Mouse (Mus musculus): ENCODE results near the gene Ston2. TPM values are rescaled to one million over a fixed set of nuclear protein-coding genes. Genes with fewer than 3 reads are reported as not detected.

The Ston2 gene
- polyA plus RNA-seq, 1 experiment from 2014 or later = 6.7 TPM

DNA sequence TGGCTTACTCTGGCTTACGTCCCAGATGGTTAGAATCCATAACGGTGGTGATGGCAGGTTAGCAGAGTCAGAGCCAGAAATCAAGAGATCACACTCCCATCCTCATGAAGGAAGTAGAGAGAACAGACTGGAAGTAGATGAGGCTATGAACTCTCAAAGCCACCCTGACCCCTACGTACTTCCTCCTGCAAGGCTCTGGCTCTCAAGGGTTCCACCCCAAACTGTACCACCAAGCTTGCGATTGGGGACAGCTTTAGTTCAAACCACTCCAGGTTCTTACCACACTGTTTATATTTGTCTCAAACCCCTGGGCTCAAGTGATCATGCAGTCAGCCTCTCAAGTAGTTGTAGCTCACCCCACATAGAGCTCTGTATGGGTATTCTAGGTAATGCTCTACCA, 49.8 kb downstream of the Ston2 start:
- Histone ChIP-seq H3K36me3 (ENCODE audit: control insufficient read depth, insufficient read depth, low read length) (no peaks in the 10 kb centered on the region), H3K4me2 (no peak overlapping the region), H3K27ac (ENCODE audit: low read depth, low read length) (no peak overlapping the region), H3K9ac (ENCODE audit: low read depth, low read length) (no peak overlapping the region), H3K9me3 (replicated peaks; ENCODE audit: control insufficient read depth, low read length) (no peaks in the 10 kb centered on the region), H3K4me3 (ENCODE audit: low read depth, low read length) (no peak overlapping the region), H3K27me3 (ENCODE audit: control insufficient read depth, insufficient read depth, low read length) (no peaks in the 10 kb centered on the region), H3K4me1 (ENCODE audit: control insufficient read depth, insufficient read depth, low read length) (peaks cover 3% of the 10 kb centered on the region; the same call in 1 of the 2 replicates)
- 85% methylated on average over 4 of the region's 4 CpGs for WGBS (ENCODE audit: insufficient replicate concordance)
- no peak for ATAC-seq (replicated peaks; ENCODE audit: insufficient number of reproducible peaks, low FRiP score, low TSS enrichment)

DNA sequence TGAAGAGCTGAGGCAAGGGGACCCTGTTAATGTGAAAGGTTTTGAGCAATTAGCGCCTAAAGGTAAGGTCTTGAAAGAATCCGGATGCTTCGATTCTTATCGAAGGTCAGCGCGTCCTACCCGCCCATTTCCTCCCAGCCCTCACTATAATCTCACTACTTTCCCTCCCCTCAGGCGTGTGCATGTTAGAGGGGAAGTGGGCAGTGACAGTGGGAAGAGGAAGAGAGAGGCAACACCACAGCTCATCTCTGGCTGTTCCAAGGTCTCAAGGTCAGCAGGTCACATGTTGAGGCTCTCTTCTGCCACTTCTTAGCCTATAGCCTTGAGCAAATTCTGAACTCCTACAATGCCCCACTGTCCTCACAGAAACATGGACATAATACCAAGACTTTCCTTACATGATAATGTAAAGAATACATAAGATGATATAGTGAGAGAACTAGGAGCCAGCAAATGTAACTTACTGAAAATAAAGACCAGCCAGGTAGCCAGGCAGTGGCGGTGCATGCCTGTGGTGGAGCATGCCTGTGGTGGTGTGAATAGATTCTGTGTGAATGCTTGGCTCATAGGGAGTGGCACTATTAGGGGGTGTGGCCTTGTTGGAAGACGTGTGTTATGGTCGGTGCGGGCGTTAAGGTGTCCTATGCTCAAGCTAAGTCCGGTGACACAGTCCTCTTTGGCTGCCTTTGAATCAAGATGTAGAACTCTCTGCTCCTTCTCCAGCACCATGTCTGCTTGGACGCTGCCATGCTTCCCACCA, 51.8 kb downstream of the Ston2 start:
- Histone ChIP-seq H3K4me3 (ENCODE audit: low read depth, low read length) (no peak overlapping the region), H3K27me3 (ENCODE audit: control insufficient read depth, insufficient read depth, low read length) (no peaks in the 10 kb centered on the region), H3K27ac (ENCODE audit: low read depth, low read length) (no peak overlapping the region), H3K9ac (ENCODE audit: low read depth, low read length) (no peak overlapping the region), H3K9me3 (replicated peaks; ENCODE audit: control insufficient read depth, low read length) (no peaks in the 10 kb centered on the region), H3K4me2 (no peak overlapping the region), H3K36me3 (ENCODE audit: control insufficient read depth, insufficient read depth, low read length) (no peaks in the 10 kb centered on the region), H3K4me1 (ENCODE audit: control insufficient read depth, insufficient read depth, low read length) (peaks cover 3% of the 10 kb centered on the region; the same call in 1 of the 2 replicates)
- WGBS (ENCODE audit: insufficient replicate concordance) = 84% methylated on average over 15 of the region's 15 CpGs
- 0 out of 2 replicates have a peak, but pooled peaks have one; percentile 50 for ATAC-seq (replicated peaks; ENCODE audit: insufficient number of reproducible peaks, low FRiP score, low TSS enrichment)

DNA sequence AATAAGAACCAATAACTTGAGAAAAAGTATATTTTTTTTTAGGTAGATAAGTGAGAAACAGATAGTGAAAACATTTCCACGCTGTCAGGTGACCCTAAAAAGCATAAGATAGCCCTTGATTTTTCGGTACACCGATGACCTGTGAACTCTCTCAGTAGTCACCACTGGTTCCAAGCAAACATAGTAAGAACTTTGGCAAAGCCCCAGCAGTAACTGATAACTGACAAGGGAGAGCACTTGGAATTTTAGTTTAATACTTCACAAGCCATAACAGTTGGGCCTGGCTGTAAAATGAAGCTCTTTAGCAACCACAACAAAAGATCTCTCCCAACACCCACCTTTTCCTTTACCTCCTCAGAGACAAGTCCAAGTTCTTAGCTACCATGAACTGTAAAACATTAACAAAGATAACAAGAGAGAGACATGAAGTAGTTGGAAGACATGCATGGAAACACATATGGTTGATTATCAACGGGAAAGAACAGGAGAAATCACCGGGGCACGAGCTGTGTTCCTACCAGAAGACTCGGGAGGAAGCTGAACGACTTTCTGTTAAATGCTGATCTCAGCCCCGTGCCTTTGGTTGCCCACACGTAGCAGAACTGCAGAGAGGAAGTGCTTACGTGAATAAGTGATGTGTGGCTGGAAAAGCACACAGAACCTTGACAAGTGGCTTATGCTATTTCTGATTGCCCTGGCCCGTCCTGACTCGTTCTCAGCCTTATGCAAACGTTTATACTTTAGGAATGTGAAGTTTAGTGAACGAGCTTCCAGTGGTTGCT, 53.8 kb downstream of the Ston2 start:
- 57% methylated on average over 15 of the region's 15 CpGs for WGBS (ENCODE audit: insufficient replicate concordance)
- Histone ChIP-seq H3K9me3 (replicated peaks; ENCODE audit: control insufficient read depth, low read length) (no peaks in the 10 kb centered on the region), H3K27me3 (ENCODE audit: control insufficient read depth, insufficient read depth, low read length) (no peaks in the 10 kb centered on the region), H3K4me2 (no peak overlapping the region), H3K4me1 (ENCODE audit: control insufficient read depth, insufficient read depth, low read length) (peaks cover 3% of the 10 kb centered on the region; the same call in 1 of the 2 replicates), H3K27ac (ENCODE audit: low read depth, low read length) (no peak overlapping the region), H3K4me3 (ENCODE audit: low read depth, low read length) (no peak overlapping the region), H3K9ac (ENCODE audit: low read depth, low read length) (no peak overlapping the region), H3K36me3 (ENCODE audit: control insufficient read depth, insufficient read depth, low read length) (no peaks in the 10 kb centered on the region)
- no peak for ATAC-seq (replicated peaks; ENCODE audit: insufficient number of reproducible peaks, low FRiP score, low TSS enrichment)

DNA sequence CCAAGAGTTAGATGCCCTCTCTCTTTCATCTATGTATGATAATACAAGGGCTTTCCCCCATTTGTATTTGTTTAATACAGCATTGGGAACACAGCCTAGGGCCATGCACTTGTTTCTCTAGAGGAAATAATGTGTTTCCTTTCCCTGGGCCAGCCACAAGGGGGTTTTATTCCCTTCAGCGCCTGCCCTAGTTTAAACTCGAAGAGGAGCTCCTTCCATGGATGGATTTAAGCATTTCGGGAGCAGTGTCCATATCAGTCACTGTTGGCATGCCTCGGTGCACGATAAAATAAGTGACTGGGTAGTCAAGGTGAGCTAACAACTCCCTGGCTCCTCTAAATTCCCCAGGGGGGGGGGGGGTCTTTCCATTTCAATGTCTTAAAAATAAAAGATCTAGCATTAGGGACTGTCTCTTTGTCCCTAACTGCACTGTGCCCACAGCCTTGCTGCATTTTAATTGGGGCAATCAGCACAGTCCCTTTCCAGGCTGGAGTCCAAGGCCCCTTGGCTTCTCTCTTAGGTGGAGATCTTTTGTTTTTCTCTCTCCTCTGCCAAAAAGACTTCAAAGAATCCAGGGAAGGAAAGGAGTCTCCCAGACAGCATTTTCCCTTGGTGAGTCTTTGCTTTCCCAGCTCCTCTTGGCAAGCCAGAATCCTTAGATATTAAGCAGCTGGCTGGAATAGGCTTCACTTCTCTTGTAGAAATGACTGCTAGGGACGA, 55.3 kb downstream of the Ston2 start:
- 78% methylated on average over 6 of the region's 6 CpGs for WGBS (ENCODE audit: insufficient replicate concordance)

GRCm38 (mm10) chr12:91726202-91726601, 62.0 kb downstream of the Ston2 start:
- Histone ChIP-seq H3K4me1 (ENCODE audit: control insufficient read depth, insufficient read depth, low read length) (no peaks in the 10 kb centered on the region), H3K36me3 (ENCODE audit: control insufficient read depth, insufficient read depth, low read length) (no peaks in the 10 kb centered on the region), H3K4me2 (no peak overlapping the region), H3K27me3 (ENCODE audit: control insufficient read depth, insufficient read depth, low read length) (no peaks in the 10 kb centered on the region), H3K4me3 (ENCODE audit: low read depth, low read length) (no peak overlapping the region), H3K9ac (ENCODE audit: low read depth, low read length) (no peak overlapping the region), H3K9me3 (replicated peaks; ENCODE audit: control insufficient read depth, low read length) (no peaks in the 10 kb centered on the region), H3K27ac (ENCODE audit: low read depth, low read length) (no peak overlapping the region)
- no peak for ATAC-seq (replicated peaks; ENCODE audit: insufficient number of reproducible peaks, low FRiP score, low TSS enrichment)
- WGBS (ENCODE audit: insufficient replicate concordance) = 86% methylated on average over 7 of the region's 7 CpGs

More for the DNA sequence above, 55.3 kb downstream of the Ston2 start:
- Histone ChIP-seq H3K36me3 (ENCODE audit: control insufficient read depth, insufficient read depth, low read length) (no peaks in the 10 kb centered on the region), H3K9ac (ENCODE audit: low read depth, low read length) (no peak overlapping the region), H3K4me1 (ENCODE audit: control insufficient read depth, insufficient read depth, low read length) (peaks cover 3% of the 10 kb centered on the region; the same call in 1 of the 2 replicates), H3K9me3 (replicated peaks; ENCODE audit: control insufficient read depth, low read length) (no peaks in the 10 kb centered on the region), H3K4me3 (ENCODE audit: low read depth, low read length) (no peak overlapping the region), H3K27ac (ENCODE audit: low read depth, low read length) (no peak overlapping the region), H3K4me2 (no peak overlapping the region), H3K27me3 (ENCODE audit: control insufficient read depth, insufficient read depth, low read length) (no peaks in the 10 kb centered on the region)
- ATAC-seq (replicated peaks; ENCODE audit: insufficient number of reproducible peaks, low FRiP score, low TSS enrichment) = no peak

- no peaks in the 10 kb centered on the region for H3K27me3 ChIP-seq (ENCODE audit: control insufficient read depth, insufficient read depth, low read length)
- H3K4me1 ChIP-seq (ENCODE audit: control insufficient read depth, insufficient read depth, low read length) = no peaks in the 10 kb centered on the region
- H3K36me3 ChIP-seq (ENCODE audit: control insufficient read depth, insufficient read depth, low read length) = no peaks in the 10 kb centered on the region
- 84% methylated on average over 6 of the region's 6 CpGs for WGBS (ENCODE audit: insufficient replicate concordance)
- H3K4me3 ChIP-seq (ENCODE audit: low read depth, low read length) = no peak overlapping the region
- no peaks in the 10 kb centered on the region for H3K9me3 ChIP-seq (replicated peaks; ENCODE audit: control insufficient read depth, low read length)
- no peak overlapping the region for H3K4me2 ChIP-seq
- no peak overlapping the region for H3K9ac ChIP-seq (ENCODE audit: low read depth, low read length)
- no peak overlapping the region for H3K27ac ChIP-seq (ENCODE audit: low read depth, low read length)
- no peak for ATAC-seq (replicated peaks; ENCODE audit: insufficient number of reproducible peaks, low FRiP score, low TSS enrichment)
Observed at GRCm38 (mm10) chr12:91723912-91724311, 64.3 kb downstream of the Ston2 start.

DNA sequence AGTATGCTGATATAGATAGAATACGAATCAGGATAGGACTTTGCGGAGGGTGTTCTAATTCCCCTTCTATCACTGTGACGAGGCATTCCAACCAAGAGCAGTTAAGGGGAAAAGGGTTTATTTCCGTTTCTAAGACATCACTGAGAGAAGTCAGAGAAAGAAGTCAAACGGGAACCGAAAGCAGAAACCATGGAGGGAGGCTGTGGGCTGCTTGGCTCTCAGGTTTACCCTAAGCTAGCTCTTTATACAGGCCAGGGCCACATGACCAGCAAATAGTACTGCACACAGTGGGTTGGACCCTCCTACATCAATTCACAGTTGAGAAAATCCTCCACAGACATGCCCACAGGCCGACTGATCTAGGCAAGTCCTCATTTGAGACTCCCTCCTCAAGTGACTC, 69.1 kb downstream of the Ston2 start:
- 85% methylated on average over 7 of the region's 7 CpGs for whole genome bisulfite sequencing (ENCODE audit: insufficient replicate concordance)
- no peaks in the 10 kb centered on the region for H3K4me1 ChIP-seq (ENCODE audit: control insufficient read depth, insufficient read depth, low read length)
- no peak overlapping the region for H3K9ac ChIP-seq (ENCODE audit: low read depth, low read length)

DNA sequence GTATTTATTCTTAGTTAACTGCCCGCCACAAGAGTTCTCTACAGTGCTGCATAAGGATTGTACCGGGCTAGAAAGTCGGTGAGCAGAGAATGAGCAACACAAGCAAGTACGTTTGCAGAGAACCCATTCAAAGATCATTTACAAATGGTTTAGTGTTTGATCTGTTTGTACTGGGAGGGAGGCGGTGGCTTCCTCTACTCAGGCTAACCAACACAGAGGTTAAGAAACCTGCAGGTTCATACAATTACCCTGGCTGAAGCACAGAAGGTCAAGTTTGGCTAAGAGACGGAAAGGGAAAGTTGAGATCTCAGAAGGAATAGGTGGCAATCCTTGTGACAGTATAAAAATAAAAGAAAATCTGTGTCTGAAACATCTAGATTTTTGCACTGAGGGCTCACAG, 72.5 kb downstream of the Ston2 start:
- Histone ChIP-seq H3K4me3 (ENCODE audit: low read depth, low read length) (no peak overlapping the region), H3K27ac (ENCODE audit: low read depth, low read length) (no peak overlapping the region), H3K4me1 (ENCODE audit: control insufficient read depth, insufficient read depth, low read length) (no peaks in the 10 kb centered on the region), H3K4me2 (no peak overlapping the region), H3K9ac (ENCODE audit: low read depth, low read length) (no peak overlapping the region), H3K27me3 (ENCODE audit: control insufficient read depth, insufficient read depth, low read length) (no peaks in the 10 kb centered on the region), H3K9me3 (replicated peaks; ENCODE audit: control insufficient read depth, low read length) (no peaks in the 10 kb centered on the region), H3K36me3 (ENCODE audit: control insufficient read depth, insufficient read depth, low read length) (no peaks in the 10 kb centered on the region)
- 78% methylated on average over 6 of the region's 6 CpGs for WGBS (ENCODE audit: insufficient replicate concordance)
- no peak for ATAC-seq (replicated peaks; ENCODE audit: insufficient number of reproducible peaks, low FRiP score, low TSS enrichment)

More for the DNA sequence above, 69.1 kb downstream of the Ston2 start:
- no peak overlapping the region for H3K4me2 ChIP-seq
- H3K4me3 ChIP-seq (ENCODE audit: low read depth, low read length) = no peak overlapping the region
- H3K27me3 ChIP-seq (ENCODE audit: control insufficient read depth, insufficient read depth, low read length) = no peaks in the 10 kb centered on the region
- ATAC-seq (replicated peaks; ENCODE audit: insufficient number of reproducible peaks, low FRiP score, low TSS enrichment) = no peak
- H3K27ac ChIP-seq (ENCODE audit: low read depth, low read length) = no peak overlapping the region
- H3K9me3 ChIP-seq (replicated peaks; ENCODE audit: control insufficient read depth, low read length) = no peaks in the 10 kb centered on the region
- H3K36me3 ChIP-seq (ENCODE audit: control insufficient read depth, insufficient read depth, low read length) = no peaks in the 10 kb centered on the region

All from heart, embryonic 11.5 days (tissue).